Mouse (Mus musculus) kidney, postnatal 10 days (tissue): Measurements from ENCODE around the gene Cd82.

Experiments used
- DNase-seq: peaks from one replicate; pipeline ENCODE4 v3.0.0; 2021; ENCODE audit warnings: mixed read lengths

The Cd82 gene

DNA sequence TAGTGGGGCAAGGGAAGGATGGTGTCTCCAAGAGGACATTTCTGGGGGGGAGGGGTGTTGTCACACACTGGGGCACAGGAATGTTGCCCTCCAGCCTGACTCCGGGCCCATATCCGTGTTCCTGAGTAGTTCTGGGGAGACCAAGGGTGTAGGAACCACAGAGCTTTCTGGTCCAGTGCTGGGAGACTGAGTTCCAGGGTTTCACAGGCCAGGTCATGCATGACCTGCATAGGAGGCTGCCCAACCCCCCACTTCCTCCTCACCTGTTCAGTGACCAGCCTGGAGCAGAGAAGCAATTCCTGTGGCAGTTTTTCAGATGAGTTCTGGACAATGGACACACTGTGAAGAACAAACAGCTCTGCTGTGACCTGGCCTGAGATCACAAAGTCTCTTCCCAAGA is 19.8 kb downstream of the Cd82 start:
- DNase-seq: peak; percentile 75

DNA sequence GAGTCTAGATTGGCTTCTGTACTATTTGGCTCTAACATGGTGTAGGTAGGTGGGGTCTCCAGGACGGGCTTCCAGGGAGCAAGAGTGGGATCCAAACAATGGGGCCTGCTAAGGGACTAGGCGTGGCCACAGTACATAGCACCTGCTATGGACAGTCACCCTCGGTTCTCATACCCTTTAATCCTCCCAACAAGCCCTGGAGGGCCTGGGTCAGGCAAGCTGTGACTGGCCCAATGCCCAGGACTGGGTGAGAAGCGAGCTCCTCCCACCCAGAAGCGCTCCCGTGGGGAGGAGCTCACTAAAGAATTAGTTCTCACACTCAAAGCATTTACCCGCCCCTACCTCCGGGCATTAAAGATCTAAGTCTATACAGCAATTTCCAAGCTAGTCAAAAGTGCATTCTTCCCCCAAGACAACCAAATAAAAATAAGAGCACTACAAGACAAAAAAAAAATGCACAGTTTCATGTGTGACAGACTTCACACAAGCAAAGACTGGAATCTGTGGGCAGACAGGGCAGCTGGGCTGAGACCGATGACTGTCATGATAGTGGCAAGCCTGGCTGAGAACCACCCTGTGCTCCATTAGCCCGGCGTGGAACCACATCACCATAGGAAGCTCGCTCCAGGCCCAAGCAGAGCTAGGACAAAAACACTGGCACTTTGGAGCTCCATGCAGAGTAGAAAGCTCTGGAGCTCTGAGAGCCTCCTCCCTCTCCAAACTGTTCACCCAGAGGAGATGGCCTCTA is 23.0 kb downstream of the Cd82 start:
- peak; percentile 79 for DNase-seq

DNA sequence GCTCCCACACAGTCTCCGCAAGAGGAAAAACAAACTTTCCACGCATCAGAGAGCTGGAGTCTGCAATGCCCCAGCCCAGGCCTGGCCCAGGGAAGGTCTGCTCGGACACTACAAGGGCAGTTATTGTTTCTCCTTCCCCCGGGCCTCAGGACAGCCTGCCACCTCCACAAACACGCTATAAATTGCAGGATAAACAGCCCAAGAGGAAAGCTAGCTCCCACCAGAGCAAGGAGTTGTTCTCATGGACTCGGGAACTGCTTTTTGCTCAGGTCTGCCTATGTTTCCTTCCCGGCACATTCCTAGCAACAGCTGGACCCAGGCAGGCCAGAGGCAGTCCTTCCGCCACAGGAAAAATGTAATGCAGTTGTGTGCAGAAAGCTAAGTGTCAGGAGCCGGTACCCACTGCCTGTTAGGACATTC is 23.6 kb downstream of the Cd82 start:
- DNase-seq: peak; percentile 64

DNA sequence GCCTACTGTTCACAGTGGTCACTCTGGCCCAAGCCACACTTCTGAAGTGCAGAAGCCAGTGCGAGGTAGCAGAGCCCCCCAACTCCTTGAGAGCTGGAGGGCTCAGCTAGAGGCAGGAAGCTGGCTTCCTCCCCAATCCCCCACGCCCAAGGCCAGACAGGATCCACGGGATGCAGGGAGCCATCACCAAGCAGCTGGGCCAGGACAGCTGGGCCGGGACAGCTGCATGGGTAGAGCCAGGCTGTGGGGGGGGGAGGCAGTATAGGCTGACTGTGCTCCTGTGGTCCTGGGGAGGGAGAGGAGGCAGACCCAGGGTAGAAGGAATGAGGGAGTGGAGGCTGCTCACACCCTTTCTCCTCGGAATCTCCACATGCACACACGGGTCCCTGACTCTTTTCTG is 24.6 kb downstream of the Cd82 start:
- no peak for DNase-seq

DNA sequence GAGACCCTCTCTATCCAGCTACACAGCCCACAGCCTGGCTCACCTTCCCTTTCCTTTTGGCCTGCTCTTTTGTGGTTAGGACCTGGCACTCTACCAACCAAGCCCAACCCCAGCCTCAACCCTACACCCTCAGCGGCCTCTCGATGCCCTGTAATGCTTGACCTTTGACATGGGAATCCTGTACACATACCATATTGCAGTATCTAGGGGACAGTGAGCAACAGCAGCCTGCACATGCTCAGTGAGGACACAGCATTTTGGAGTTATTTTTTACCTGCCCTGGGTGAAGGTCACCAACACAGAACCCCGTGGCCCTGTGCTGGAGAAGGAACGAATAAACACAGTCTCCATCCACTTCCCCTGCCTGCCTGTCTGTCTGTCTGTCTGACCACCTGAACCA is 27.4 kb downstream of the Cd82 start:
- DNase-seq: no peak

DNA sequence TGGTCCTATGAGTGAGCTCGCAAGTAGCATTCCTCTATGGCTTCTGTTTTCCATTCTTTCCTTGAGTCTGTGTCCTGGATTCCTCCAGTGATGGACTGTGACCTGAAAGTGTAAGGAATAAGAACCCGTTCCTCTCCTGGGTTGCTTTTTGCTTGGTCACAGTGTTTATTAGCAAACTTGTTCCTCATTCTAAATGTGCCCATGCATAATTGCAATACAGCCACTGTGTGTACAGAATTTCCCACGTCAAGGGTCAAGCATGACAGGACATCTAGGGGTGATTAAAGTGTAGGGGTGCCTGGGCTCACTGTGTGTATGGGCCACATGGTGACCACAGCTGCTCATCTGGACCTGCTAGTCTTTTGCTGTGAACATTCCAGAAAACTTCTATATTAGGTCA is 28.0 kb downstream of the Cd82 start:
- DNase-seq: no peak

DNA sequence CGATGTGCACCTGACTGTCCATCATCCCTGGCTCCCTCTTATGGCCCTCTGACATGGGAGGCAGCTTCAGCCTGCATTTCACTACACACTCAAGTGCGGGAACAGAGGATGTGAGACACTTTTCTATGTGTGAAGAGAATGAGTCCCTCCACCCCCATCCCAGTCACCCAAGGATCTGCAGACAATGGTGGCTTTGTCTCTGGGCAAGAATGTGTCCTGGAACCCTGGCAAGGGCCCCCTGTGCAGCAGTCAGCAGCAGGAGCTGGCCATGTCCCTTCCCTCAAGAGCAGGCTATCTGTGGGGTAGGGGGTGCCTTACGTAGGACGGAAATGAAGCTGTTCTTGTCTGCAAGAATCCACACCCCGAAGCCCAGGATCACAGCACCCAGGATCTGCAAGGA is 29.4 kb downstream of the Cd82 start:
- no peak for DNase-seq

DNA sequence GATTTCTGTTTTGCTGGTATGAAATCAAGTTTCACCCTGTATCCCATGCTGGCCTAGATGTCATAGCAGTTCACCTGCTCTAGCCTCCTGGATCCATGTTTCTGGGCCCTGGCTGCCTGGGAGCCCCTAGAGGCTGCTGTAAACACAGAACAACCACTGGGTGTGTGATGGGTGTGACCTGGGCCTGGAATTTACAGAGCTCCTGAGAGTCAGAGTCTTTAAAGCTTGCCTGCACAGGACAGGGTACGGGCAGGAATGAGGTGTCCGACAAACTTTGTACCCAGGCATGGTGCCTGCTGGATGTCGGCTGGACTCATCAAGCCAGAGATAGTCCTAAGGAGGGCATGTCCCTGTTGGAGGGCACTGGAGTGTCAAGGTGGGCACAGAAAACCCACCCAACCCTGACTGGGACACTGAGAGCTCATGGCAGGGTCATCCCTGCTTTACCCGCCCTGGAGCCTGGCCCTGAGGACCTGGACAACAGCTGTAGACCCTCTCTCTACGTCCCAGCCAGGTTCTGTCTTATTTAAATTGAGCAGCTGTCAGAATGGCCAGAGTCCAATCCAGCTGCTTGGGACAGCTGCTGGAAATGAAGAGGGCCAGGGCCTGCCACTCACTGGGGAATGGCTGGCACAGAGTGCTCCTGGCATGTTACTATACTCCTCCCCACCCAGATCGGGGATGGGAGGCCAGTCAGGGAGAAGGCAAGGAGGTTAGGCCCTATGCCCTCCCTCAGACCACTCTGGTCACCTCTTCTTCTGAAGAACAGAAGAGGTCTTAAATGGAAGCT is 30.1 kb downstream of the Cd82 start:
- no peak for DNase-seq

DNA sequence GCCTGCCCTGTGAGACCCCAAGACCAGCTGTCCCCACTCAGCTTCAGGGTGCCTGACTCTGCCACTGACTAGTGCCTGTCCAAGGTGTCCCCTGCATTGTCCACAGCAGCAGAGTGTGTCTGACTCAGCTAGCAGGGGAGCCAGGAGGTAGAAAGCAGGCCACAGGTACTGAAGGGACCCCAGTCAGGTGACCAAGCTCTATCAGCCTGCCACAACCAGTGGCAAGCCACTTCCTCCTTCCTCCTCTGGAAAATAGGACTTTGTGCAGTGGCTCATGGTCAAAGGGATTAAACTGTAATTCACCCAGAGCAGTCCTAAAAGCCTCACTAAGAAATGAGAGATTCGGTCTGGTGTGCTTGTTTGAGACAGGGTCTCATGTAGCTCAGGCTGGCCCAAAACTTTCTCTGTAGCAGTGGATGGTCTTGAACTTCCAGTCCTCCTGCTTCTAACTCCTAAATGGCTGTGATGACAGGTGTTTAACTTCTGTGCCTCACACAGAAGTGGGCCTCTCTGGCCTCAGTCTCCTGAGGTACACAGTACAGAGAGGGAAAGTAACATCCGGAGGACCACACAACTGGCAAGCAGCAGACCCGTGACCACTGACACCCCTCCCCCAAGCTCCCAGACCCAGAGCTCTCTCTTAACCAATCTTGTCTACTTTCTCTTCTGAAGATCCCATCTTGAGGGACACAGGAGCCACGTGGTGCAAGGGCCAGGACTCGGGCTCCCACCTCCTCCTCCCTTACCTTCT is 31.2 kb downstream of the Cd82 start:
- no peak for DNase-seq

DNA sequence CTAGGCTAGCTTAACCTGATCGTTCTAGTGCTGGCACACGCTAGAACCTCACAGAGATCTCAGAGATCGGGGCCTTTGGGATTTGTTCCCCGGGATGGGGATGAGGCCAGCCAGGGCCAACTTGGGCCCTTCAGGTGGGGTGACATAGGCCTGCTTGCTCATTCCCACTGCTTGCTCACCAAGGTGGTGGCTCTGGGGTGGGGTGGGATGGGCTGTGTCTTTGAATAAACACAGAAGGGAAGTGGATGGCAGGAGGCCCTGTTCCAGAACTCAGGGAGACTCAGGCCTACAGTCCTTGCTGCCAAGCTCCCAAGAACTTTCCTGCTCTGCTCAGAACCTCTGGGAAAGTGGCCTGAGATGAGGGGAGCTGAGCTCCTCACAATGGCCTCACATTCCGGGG is 31.9 kb downstream of the Cd82 start:
- no peak for DNase-seq

DNA sequence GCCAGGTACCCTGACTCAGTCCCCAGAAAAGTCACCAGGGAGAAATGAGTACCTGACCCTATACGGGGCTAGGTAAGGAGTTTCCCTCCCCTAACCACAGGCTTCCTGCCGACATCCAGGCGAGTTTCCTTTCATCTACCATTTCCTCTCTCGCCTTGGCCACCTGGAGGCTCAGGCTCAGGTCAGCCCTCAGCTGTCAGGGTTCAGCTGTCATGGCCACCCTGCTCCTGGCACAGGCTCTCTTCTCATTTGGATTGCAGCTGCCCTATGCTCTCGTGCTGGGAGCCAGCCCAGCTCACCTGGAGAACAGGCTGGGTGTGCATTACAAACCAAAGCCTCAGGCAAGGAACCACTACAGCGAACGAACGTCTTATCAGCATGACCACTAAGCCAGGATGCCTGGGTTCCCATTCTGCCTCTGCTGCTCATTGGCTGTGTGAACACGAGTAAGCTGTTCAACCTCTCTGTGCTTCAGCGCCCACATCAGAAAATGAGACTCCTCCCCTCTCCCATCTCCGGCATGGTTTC is 34.9 kb downstream of the Cd82 start:
- DNase-seq: no peak

DNA sequence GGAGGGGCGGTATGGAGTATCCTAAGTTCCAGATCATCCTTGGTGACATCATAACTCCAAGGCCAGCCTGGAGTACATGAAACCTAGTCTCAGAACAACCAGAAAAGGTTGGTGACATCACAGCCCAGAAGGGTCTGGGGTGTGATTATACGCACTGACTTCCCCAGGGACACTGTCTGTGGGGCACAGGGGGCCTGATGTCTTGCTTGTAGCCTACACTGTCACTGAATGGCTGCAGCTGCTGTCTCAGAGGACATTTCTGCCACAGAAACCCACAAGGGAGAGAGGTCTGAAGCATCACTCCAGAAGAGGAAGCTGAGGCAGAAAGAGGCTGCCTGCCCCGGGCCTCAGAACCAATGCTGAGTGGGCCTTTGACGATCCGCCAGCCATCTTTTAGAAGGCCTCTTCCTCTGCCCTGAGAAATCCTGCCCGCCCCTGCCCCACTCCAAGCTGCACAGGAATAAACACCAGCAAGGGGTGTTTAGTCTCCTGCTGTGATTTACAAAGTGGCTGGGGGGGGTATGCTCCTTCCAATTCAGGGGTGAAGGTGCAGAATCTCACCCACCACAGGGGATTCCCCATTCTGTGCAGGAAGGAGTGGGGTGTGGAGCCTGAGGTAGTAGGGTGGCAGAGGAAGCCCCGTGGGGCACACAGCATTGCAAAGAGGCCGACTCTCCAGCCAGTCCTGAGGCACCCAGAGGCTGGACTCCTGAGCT is 35.8 kb downstream of the Cd82 start:
- no peak for DNase-seq

DNA sequence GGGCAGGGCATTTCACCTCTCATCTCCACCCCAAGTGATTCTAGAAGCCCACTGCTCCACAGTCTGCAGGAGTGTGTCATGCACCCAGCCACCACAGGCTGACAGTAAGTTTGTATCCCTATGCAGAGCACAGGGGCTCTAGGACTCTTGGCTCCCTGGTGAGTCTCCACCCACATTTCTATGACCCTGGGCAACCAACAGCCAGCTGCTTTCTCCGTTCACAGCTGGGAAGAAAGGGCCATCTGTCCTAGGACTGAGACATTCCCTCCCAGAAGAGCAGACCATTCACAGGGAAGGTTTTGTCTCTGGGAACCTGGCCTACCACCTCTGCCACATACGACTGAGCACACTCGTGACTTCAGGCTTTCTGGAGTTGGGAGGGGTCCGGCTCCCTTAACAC is 37.1 kb downstream of the Cd82 start:
- no peak for DNase-seq

DNA sequence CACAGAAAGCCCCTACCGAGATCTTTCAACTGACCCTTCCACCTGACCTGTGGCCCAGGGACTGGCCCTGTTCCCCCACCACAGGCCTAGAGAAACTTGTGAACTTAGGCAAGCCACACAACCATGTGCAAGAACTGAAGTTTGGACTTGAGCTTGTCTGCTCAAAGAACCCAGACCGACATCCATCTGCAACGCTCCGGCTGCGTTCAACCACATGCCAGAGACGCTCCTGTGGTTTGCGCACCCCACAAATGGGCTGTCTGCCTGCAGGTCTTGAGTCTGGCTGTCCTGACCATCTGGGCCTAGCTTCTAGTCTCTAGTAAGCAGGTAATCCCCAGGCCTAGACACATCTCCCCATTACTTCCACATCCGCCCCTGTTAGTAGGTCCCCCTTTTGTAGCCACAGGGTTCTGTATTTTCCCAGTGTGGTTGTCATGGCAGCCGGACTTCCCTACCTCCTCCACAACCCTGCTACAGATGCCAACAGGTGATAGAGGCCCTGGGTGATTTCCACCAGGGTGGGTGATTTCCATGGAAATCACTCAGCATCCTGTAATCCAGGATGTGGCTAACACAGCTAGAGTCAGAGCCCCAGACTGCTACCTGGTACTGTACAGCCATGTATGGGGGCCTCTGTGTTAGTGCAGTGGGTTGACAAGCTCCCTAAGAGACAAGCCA is 38.5 kb downstream of the Cd82 start:
- no peak for DNase-seq

DNA sequence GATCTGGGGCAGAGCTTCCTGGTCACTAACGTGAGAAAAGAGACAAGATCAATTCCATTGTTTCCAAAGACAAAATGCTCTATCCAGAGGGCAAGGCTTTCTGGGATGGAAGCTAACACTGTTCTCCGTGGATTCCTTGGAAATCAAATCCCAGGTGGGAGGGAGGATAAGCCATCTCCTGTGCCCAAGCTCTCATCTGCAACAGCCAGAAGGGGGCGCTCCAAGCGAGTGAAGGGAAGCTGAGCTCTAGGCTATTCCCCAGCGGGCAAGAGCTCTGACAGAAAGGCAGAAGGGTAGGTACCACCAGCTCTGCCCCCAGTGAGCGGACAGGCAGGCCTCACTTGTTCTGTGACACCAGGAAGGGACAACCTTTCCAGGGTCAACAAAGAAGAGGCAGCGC is 41.6 kb downstream of the Cd82 start:
- peak; percentile 93 for DNase-seq

DNA sequence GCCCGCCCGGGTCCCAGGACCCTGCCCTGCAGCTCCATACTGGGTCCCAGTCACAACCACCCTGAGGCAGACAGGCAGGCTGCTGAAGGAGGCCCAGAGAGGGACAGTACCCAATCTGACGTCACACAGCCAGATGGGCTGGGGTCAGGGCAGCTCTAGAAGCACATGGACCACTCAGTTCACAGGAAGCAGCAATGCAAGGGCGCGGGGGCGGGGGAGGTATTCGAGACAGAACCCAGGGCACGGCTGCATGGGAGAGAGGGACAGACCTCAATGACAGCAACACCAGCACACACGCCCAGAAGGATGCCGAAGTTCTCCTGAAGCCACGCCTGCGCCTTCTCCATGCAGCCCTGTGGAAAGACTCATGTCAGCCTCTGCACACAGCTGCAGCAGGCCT is 43.0 kb downstream of the Cd82 start:
- DNase-seq: peak; percentile 7

DNA sequence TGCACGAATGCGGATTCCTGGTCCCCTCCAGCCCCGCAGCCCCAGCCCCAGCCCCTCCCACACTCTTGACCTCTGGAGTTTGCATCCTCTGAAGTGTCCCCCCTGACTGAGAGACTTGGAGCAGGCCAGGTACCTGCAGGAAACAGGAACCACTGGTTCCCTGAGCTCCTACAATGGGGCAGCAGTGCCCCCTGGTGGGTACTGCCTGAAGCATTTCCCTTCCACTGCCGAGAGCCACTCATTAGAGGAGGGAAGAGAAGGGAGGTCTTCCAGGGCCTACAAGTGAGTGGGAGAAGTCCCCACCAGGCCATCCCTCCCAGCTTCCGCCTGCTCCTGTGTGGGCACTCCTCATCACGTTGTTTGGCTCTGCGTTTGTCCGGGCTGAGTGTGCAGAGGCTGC is 44.5 kb downstream of the Cd82 start:
- peak; percentile 91 for DNase-seq

DNA sequence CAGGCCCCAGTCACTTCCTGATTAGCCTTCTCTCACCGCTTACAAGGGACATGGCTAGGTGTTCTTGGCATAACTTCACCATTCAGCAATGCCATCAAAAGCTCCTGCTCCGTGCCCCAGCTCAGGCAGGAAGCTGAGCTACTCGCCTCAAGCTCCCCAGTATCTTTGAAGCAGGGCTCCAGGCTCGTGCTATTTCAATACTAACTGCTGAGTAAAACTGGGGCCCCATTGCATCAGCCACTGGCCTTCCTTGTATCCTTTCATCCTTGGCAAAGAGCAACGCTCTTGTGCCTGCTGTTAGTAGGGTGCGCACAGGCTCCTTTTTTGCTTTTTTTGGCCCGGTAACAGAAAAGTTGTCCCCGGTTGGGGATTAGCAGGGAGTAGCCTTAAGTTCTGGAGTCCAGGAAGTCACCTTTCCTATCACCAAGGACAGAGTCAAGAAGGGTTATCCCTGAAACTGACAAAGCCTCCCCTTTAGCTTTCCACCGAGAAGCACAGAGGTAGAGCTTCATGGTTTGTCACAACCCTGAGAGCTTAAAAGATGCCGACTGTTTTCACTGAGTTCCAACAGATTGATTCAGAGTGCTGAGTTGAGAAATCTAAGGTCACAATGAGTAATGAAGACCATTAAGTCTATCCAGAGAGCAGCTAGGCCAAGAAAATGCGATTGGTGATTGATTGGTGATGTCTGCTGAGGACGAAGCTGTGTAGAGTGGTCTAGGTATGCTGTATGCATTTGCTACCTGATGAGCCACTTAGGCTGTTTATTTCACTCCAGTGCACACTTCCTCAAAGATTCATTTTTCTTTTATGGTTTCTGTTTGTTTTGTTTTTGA is 45.8 kb downstream of the Cd82 start:
- peak; percentile 10 for DNase-seq

DNA sequence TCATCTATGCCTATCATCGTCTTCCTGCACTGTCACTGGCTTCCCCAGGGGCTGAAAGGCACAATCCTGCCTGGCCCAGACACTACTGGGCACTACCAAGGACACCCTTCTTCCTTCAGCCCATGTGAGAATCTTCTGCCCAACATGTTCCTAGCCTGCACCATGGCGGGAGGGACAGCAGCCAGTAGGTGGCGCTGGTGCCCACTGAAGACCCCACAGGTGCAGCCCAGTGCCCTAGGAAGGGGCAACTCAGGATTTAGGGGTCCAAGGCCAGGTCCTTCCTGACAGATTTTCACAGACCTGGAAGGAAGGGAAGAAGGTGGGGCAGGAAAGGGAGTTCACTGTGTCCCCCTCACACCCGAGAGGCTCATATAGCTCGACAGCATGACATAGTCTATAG is 47.7 kb downstream of the Cd82 start:
- peak; percentile 74 for DNase-seq

DNA sequence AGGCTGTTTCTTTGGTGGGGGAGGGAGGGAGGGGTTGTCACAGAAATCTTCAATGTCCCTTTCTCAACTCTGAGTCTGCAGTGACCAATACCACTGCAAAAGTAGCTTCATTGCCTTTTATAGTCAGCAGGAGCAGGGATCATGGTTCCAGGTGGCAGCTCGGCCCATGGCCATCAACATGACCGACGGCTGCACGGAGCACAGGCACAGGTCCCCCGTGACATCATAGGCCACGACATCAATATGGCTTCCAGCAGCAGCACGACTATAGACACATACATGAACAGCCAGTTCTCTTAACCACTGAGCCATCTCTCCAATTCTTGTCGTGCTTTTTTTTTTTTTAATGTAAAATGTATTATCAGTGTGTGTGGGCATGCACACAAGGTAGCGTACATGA is 48.8 kb downstream of the Cd82 start:
- DNase-seq: peak; percentile 11

DNA sequence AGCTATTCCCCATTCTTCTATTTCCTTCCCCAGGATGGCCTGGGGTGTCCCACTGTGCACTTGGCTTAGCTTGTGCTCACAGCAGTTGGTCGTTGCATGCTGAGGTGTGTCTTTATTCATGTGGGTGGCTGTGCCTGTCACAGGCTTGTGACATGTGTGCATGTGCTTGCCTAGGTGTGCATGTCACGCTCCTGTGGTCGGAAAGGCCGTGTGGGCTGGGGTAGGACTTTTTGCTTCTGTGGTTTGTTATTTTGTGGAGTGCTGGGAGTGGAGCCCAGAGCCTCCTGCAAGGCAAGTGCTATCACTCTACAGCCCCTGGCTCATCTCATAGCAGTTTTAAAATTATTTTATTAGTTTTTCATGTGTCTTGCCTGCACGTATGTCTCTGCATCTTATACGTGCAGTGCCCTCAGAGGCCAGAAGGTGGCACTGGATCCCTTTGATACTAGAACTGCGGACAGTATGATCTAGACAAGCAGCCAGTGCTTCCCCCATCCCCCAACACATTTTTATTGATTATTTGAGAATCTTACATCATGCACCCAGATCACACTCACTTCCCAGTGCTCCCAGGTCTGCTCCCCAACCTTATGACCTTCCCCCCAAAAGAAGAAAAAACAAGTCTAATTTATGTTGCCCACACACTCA is 49.4 kb downstream of the Cd82 start:
- peak; percentile 85 for DNase-seq
